Mouse (Mus musculus) erythroblast, embryonic 14.5 days (primary cell): ENCODE data around the gene Itgam.

Experiments used
- GATA1 ChIP-seq: IDR thresholded peaks from 2 replicates; pipeline ENCODE4 v1.6.1; 2012; ENCODE audit warnings: low read length, inconsistent platforms, mixed read lengths
- TAL1 ChIP-seq: IDR thresholded peaks from 3 replicates; pipeline ENCODE4 v1.6.1; 2012; ENCODE audit warnings: low read length, inconsistent platforms, mixed read lengths

DNA sequence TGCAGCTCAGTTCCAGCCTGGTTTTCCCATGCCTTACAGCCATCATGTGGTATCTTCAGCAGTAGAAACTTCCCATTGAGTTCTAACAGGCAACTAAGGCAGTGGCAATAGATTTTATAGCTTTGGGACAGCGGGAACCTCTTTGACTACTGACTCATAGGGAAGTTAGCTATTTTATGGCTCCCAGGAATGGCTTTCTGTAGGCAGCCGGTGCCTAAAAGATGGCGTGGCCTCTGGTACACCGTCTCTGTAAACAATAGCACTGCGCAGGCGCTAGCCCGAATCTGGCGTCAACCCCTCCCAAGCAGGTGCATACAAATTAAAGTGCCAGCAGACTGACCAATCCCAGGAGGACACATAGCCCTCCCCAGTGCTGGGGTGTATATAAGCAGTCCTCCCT lies 88.5 kb downstream of the Itgam start:
- no peak for TF ChIP-seq GATA1
- TF ChIP-seq TAL1 = no peak
